Mouse (Mus musculus): ENCODE data around the gene Notum. TPM values are rescaled to one million over a fixed set of nuclear protein-coding genes. Genes with fewer than 3 reads are reported as not detected.

Notum gene
- polyA plus RNA-seq, 1 experiment from 2014 or later, result 0.27 TPM

DNA sequence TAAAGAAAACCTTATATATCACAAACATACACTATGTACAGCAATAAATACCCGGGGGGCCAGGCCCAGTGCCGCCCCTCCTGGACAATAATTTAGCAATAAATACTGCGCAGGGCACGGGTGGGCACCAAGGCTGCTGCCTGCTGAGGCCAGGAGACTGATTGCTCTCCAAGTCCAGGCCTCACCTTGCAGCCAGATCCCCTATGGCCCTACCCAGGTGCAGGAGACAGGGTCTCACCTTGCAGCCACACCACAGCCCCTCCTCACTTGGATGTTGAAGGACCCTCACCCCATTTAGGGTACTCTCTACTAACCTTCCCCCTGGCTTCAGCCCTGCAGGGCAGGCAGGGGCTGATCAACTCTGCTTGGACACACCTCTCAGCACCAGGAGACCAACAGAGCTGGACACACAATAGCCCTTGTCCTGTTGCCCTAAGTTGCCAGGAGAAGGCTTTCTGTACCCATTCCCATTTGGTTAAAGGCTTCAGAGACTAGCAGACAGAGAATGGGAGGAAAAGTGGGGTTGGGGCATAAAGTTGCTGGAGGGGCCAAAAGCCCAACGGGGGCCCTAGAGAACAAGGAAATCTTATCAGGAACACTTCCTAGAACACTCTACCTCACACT lies 35.7 kb downstream of the Notum start, which contains the start of gene Sirt7:
Gene Sirt7, minus strand, starts transcription at position 89 of the 624 bp plus-strand sequence.
- ATAC-seq (ENCODE audit: low read depth) (no peak), DNase-seq (no peak)
- Histone ChIP-seq H3K27ac (peak within 1 kb of the TSS; percentile 97), H3K4me3 (replicated peaks) (peak within 1 kb of the TSS; percentile 100), H3K4me2 (peak within 1 kb of the TSS; percentile 94), H3K9ac (peak within 1 kb of the TSS; percentile 99), H3K36me3 (peaks cover 70% of the 10 kb centered on the region), H3K9me3 (replicated peaks) (no peaks in the 10 kb centered on the region), H3K4me1 (replicated peaks) (peaks cover 71% of the 10 kb centered on the region), H3K27me3 (no peaks in the 10 kb centered on the region)
- 8% methylated on average over 5 of the region's 5 CpGs for WGBS (ENCODE audit: insufficient replicate concordance)

DNA sequence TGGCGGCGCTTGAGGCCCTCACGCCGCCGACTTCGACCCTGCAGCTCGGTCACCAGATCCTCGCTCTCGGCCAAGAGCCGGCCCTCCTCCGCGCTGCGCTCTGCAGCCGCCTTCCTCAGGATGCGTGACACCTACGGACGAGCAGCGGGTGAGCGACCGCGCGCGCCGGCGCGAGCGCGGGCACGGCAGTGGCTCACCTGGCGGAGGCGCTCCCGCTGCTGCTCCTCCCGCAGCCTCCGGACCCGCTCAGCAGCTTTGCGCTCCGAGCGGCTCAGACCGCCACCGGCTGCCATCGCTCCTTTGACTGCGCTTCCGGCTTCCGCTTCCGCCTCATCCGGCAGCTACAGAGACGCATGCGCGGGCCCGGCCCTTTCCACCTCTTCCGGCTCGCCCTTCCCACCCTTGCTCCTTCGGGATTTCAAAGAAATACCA lies 36.3 kb downstream of the Notum start:
- Histone ChIP-seq H3K4me1 (replicated peaks) (peaks cover 66% of the 10 kb centered on the region), H3K9me3 (replicated peaks) (no peaks in the 10 kb centered on the region), H3K4me3 (replicated peaks) (peak overlapping the region; percentile 100), H3K27ac (peak overlapping the region; percentile 97), H3K27me3 (no peaks in the 10 kb centered on the region), H3K9ac (peak overlapping the region; percentile 99), H3K36me3 (peaks cover 76% of the 10 kb centered on the region), H3K4me2 (peak overlapping the region; percentile 94)
- under 1% methylated on average over 53 of the region's 53 CpGs for WGBS (ENCODE audit: insufficient replicate concordance)
- DNase-seq, result peak; percentile 77
- peak; percentile 66 for ATAC-seq (ENCODE audit: low read depth)

DNA sequence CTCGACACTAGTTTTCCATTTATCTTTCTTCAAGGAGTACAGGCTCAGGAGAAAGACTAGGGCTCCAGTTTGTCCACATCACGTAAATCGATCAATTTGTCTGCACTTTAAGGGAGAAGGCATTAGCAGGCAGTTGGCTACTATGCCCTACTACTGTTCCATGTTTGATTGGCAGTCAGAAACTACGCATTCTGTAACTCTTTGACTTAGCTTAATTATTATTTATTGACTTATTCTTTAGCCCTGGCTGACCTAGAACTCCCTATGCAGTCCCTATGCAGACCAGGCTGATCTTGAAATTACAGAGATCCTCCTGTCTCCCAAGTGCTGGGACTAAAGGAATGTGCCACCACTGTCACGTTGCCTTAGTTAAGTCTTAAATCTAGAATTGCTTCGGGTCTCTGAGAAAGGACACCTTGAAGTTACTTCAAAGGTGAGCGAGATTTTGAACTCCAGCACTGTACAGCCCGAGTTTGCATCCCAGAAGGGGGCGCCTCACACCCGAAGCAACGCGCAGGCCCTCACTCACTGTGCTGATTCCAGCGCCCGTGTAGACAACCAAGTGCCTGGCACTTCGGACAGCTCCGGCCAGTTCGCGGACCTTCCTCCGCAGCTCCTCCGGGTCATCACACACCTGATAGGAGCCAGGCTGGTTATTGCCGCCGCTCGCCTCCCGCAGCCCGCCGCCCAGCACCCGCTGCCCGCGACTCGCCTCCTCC lies 36.9 kb downstream of the Notum start:
- Histone ChIP-seq H3K36me3 (peaks cover 75% of the 10 kb centered on the region), H3K4me2 (peak overlapping the region; percentile 94), H3K4me3 (replicated peaks) (peak overlapping the region; percentile 100), H3K4me1 (replicated peaks) (peaks cover 60% of the 10 kb centered on the region), H3K9ac (peak overlapping the region; percentile 99), H3K27me3 (no peaks in the 10 kb centered on the region), H3K9me3 (replicated peaks) (no peaks in the 10 kb centered on the region), H3K27ac (peak overlapping the region; percentile 97)
- DNase-seq (peak; percentile 70), ATAC-seq (ENCODE audit: low read depth) (peak; percentile 81)
- WGBS (ENCODE audit: insufficient replicate concordance), result 10% methylated on average over 30 of the region's 30 CpGs

DNA sequence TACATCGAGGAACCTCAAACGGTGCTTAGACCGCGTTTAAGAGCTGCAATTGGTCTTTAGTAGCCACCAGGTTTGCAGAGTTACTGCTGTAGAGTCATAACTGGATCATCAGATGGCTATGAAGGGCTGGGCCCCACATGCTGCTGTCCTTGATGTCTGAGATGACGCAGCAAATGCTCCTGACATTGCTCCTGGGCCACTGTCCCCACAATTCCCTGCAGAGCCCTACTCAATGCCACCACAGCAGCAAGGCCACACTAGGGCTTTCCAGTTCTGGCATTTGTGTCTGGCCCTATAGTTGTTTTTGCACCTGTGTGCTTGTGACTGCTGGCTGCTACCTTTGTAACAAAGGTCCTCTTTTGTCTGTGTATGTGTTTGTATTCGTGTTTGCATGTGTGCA lies 38.2 kb downstream of the Notum start:
- WGBS (ENCODE audit: insufficient replicate concordance), result 90% methylated on average over 6 of the region's 6 CpGs
- 0 out of 2 replicates have a peak overlapping the region, but pooled peaks have one; percentile 99 for H3K9ac ChIP-seq
- H3K36me3 ChIP-seq, result peaks cover 77% of the 10 kb centered on the region
- H3K9me3 ChIP-seq (replicated peaks), result no peaks in the 10 kb centered on the region
- H3K27ac ChIP-seq, result no peak overlapping the region
- peak overlapping the region; percentile 94; the same call in 1 of the 2 replicates for H3K4me2 ChIP-seq
- H3K4me3 ChIP-seq (replicated peaks), result no peak overlapping the region
- no peaks in the 10 kb centered on the region for H3K27me3 ChIP-seq
- DNase-seq (no peak), ATAC-seq (ENCODE audit: low read depth) (no peak)
- H3K4me1 ChIP-seq (replicated peaks), result peaks cover 58% of the 10 kb centered on the region

DNA sequence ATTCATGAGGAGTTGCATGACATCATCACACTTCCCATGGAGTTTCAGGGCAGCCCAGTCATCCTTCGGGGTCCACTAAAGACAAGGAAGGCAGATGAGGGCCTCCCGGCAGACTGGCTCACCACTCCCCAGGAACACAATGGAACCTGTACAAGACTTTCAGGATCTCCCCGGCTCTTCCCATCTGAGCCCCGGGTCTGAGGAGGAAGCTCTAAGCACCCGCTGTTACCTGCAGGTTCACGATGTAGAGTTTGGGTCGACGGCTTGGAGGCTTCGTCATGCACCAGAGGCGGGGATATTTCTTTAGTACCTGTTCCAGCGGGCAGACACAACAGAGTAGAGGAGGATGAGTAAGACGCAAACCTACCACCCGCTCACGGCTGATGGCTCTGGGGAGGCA lies 40.8 kb downstream of the Notum start:
- Histone ChIP-seq H3K27me3 (no peaks in the 10 kb centered on the region), H3K36me3 (peaks cover 66% of the 10 kb centered on the region), H3K9me3 (replicated peaks) (no peaks in the 10 kb centered on the region), H3K4me1 (replicated peaks) (peaks cover 53% of the 10 kb centered on the region), H3K9ac (no peak overlapping the region), H3K27ac (no peak overlapping the region), H3K4me3 (replicated peaks) (no peak overlapping the region), H3K4me2 (no peak overlapping the region)
- WGBS (ENCODE audit: insufficient replicate concordance), result 91% methylated on average over 14 of the region's 14 CpGs
- no peak for ATAC-seq (ENCODE audit: low read depth)
- no peak for DNase-seq

DNA sequence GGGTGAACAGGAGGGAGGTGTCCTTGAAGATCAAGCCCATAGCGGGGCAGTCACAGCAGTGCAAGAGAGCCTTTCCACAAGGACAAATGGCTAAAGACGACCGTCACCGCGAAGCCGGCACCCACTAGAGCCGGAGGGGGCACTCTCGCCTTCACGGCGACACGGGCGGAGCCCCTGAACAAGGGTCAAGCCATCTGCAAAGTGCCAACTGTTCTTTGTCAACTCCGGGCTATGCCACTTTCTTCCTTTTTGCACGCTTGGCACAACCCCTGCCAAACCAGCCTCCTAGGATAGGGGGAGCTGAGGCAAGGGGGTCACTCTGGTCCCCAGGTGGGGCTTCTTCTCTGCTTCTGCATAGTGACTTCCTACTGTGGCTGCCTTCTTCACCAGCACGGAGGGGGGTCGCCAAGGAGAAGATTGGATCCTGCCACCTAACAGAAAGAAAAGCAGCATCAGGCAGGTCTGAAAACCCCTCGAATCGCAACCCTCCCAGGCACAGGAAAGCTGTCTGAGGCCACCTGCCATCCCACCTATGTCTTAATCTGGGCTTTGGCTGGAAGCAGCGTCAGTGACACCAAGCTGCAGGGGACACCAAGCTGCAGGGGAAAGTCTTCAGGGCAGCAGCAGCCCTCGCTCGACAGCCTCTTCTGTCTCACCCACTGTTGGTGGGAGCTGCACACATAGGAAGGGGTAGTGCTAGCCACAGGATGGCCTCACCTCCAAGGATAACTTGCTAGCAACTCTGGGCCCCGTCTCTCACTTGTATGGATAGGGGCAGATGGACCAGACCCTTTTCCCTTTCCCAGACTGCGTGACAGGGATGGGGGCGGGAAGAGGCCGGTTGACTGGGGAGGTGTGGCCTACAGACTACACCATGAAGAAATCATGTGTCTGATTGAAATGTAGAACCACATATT lies 42.1 kb downstream of the Notum start:
- H3K36me3 ChIP-seq, result peaks cover 79% of the 10 kb centered on the region
- peaks cover 49% of the 10 kb centered on the region for H3K4me1 ChIP-seq (replicated peaks)
- H3K9me3 ChIP-seq (replicated peaks), result no peaks in the 10 kb centered on the region
- no peak for ATAC-seq (ENCODE audit: low read depth)
- peak overlapping the region; percentile 88; the same call in 1 of the 2 replicates for H3K9ac ChIP-seq
- peak overlapping the region; percentile 90 for H3K4me2 ChIP-seq
- no peaks in the 10 kb centered on the region for H3K27me3 ChIP-seq
- 91% methylated on average over 25 of the region's 25 CpGs for WGBS (ENCODE audit: insufficient replicate concordance)
- no peak for DNase-seq
- peak overlapping the region; percentile 89 for H3K27ac ChIP-seq
- H3K4me3 ChIP-seq (replicated peaks), result peak overlapping the region; percentile 80; the same call in 1 of the 2 replicates

DNA sequence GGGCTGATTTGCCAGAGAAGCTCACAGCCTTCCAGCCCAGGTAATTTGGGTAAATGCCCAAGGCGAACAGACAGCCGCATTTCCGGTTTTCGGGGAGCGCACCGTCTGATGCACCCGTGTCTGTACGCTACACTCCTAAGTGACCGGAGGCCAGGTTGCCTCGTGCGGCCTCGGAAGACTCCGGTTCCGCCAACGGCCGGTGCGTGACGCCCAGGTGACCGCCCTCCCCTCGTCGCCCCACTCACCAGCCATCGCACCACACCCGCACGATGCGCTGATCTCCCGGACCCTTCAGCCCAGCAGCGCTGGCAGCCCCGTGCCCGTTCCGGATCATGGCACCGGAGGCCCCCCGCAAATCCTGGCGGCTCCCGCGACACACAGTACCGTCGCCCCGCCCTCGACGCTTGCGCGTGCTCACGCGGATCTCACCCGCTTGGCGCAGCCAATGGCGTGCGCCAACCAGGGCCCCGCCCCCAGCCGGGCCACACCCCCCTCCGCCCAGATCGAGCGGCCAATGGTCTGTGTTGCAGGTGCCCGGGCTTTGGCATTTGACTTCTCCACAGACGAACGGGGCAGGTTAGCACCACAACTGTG lies 43.4 kb downstream of the Notum start, which contains the start of gene Pcyt2:
Gene Pcyt2, minus strand, starts transcription at position 418 of the 594 bp plus-strand sequence.
- Histone ChIP-seq H3K27me3 (no peaks in the 10 kb centered on the region), H3K36me3 (peaks cover 80% of the 10 kb centered on the region), H3K4me2 (peak within 1 kb of the TSS; percentile 90), H3K27ac (peak within 1 kb of the TSS; percentile 89), H3K9ac (peak within 1 kb of the TSS; percentile 88), H3K9me3 (replicated peaks) (no peaks in the 10 kb centered on the region), H3K4me1 (replicated peaks) (peaks cover 42% of the 10 kb centered on the region), H3K4me3 (replicated peaks) (peak within 1 kb of the TSS; percentile 80)
- WGBS (ENCODE audit: insufficient replicate concordance), result under 1% methylated on average over 56 of the region's 56 CpGs
- ATAC-seq (ENCODE audit: low read depth) (peak; percentile 93), DNase-seq (peak; percentile 93)

DNA sequence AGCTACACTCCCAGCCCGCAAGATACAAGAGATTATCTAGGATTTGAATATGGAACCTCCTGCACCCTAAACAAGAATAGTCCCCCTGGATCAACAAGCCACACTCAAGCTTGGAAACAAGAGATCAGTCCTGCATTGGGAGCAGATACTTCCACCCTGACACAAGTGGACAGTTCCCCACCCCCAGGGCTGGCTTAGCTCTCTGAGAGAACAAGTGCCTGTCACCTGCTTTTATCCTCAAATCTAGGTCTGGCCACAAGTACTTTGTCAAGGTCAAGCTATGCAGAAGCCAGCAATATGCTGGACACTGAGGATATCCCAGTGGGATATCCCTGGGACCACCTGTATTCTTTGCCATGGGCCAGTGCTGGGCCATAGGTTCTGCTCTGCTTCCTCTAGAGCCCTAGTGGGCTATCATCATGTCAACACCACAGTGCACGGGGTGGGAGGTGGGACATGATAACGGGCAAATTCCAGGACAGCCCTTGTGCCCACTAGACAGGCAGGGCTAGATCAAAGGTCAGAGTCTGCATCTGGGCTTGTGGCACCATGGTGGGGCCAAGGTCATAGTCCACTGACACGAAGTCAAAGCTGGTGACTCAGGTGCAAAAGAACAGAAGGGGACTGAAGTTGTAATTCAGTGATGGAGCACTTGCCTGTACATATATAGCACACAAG lies 44.2 kb downstream of the Notum start:
- 0 out of 2 replicates have a peak, but pooled peaks have one; percentile 17 for ATAC-seq (ENCODE audit: low read depth)
- WGBS (ENCODE audit: insufficient replicate concordance), result 32% methylated on average over 4 of the region's 4 CpGs
- peak overlapping the region; percentile 88 for H3K9ac ChIP-seq
- H3K4me1 ChIP-seq (replicated peaks), result peaks cover 39% of the 10 kb centered on the region
- DNase-seq, result no peak
- H3K4me3 ChIP-seq (replicated peaks), result peak overlapping the region; percentile 80
- peak overlapping the region; percentile 90 for H3K4me2 ChIP-seq
- no peaks in the 10 kb centered on the region for H3K27me3 ChIP-seq
- no peaks in the 10 kb centered on the region for H3K9me3 ChIP-seq (replicated peaks)
- peak overlapping the region; percentile 89 for H3K27ac ChIP-seq
- peaks cover 80% of the 10 kb centered on the region for H3K36me3 ChIP-seq

DNA sequence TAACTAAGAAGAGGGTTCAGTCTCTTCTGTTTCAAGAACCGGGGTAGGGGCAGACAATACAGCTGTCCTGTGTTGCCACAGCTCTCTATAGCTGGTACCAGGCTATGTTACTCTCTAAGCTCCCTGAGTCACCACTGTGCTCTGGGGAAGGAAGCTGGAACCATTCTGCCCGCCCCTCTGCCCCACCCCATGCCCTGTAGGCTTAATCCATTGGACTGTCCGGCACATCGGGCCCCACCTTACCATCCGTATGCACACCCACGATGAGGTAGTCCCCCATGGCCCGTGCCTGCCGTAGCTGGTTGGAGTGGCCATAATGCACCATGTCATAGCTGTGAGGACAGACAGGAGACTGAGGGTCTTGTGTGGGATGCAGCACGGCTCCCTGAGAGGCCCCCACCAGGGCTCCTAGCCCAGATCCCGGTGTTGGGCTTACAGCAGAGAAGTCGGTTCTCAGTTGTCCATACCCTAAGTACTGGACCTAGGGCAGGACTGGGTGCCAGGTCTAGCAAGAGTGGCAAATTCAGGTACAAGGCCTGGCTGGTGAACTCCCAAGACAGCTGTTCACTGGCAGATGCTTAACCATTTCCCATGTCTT lies 45.3 kb downstream of the Notum start:
- Histone ChIP-seq H3K27ac (peak overlapping the region; percentile 32; the same call in 1 of the 2 replicates), H3K4me1 (replicated peaks) (peaks cover 39% of the 10 kb centered on the region), H3K9me3 (replicated peaks) (no peaks in the 10 kb centered on the region), H3K4me3 (replicated peaks) (peak overlapping the region; percentile 19; the same call in 1 of the 2 replicates), H3K36me3 (peaks cover 80% of the 10 kb centered on the region), H3K27me3 (no peaks in the 10 kb centered on the region), H3K9ac (peak overlapping the region; percentile 88; the same call in 1 of the 2 replicates), H3K4me2 (peak overlapping the region; percentile 90)
- WGBS (ENCODE audit: insufficient replicate concordance), result 79% methylated on average over 11 of the region's 11 CpGs
- DNase-seq (no peak), ATAC-seq (ENCODE audit: low read depth) (no peak)

DNA sequence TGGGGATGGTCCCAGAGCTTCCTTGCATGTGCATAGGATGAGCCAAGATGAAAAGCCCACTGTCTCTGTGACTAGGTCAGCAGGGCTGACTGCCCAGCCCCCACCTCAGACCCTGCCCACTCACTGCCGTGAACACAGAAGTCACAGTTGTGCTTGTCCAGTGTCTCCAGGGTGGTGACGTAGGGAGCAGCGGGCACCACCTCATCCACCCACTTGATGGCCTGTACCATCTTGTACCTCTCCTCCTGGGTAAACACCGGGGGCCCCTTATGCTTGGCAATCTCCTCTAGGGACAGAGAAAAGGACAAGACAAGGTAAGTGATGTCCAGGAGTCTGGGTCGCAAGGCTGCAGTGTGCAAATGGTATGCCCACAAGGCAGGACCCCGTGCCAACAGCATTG lies 45.8 kb downstream of the Notum start:
- peaks cover 39% of the 10 kb centered on the region for H3K4me1 ChIP-seq (replicated peaks)
- no peaks in the 10 kb centered on the region for H3K27me3 ChIP-seq
- peaks cover 80% of the 10 kb centered on the region for H3K36me3 ChIP-seq
- ATAC-seq (ENCODE audit: low read depth) (no peak), DNase-seq (no peak)
- peak overlapping the region; percentile 90 for H3K4me2 ChIP-seq
- peak overlapping the region; percentile 19; the same call in 1 of the 2 replicates for H3K4me3 ChIP-seq (replicated peaks)
- H3K27ac ChIP-seq, result no peak overlapping the region
- no peaks in the 10 kb centered on the region for H3K9me3 ChIP-seq (replicated peaks)
- peak overlapping the region; percentile 88; the same call in 1 of the 2 replicates for H3K9ac ChIP-seq
- WGBS (ENCODE audit: insufficient replicate concordance), result 96% methylated on average over 6 of the region's 6 CpGs
